Mouse (Mus musculus): Measurements from ENCODE around the gene Gm8068.
"Not testable (repeated sequence)": the region's sequence is repeated elsewhere in the genome, so short reads cannot be mapped to it uniquely, and the experiment has no call there.

The Gm8068 gene

GRCm38 (mm10) chr14:41701785-41702184 is at the start of gene Gm8068:
TSS of gene Gm8068 (minus strand) at chr14:41701885.
- DNase-seq (ENCODE audit: low read depth, low spot score), result not testable (repeated sequence)

GRCm38 (mm10) chr14:41750514-41750913 is 48.8 kb upstream of the Gm8068 start, which contains the start of gene Gm7929:
TSS of gene Gm7929 (minus strand) at chr14:41750614.
- DNase-seq (ENCODE audit: low read depth, low spot score), result not testable (repeated sequence)

DNA sequence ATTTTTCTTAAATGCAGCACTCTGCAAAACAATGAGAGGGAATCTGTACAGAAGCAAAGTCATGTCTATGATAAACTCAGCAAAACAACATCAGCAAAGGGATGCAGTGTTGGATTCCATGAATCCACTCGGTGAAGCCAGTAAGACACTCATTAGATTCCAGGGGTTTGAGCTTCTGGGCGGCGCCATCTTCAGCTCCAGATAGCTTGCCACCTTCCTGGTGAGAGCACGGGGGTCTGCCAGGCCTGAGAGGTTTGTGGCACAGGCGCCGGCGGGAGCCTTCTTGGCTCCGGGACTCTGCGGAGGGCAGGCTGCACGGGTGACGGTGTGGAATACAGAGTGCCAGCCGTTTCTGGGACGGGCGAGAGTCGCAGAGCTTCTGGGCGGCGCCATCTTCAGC is 21.8 kb upstream of the Gm8068 start:
- not testable (repeated sequence) for DNase-seq (ENCODE audit: low read depth, low spot score)

DNA sequence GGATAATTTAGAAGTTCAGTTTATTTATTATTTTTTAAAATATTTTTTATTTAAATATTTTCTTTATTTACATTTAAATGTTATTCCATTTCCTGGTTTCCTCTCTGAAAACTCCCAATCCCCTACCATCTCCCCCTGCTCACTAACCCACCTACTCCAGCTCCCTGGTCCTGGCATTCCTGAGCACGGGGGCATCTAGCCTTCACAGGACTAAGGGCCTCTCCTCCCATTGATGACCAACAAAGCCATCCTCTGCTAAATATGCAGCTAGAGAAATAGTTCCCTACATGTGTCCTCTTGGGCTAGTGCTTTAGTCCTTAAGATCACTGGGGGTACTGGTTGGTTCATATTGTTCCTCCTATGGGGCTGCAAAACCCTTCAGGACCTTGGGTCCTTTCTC is 15.5 kb upstream of the Gm8068 start:
- not testable (repeated sequence) for DNase-seq (ENCODE audit: low read depth, low spot score)

DNA sequence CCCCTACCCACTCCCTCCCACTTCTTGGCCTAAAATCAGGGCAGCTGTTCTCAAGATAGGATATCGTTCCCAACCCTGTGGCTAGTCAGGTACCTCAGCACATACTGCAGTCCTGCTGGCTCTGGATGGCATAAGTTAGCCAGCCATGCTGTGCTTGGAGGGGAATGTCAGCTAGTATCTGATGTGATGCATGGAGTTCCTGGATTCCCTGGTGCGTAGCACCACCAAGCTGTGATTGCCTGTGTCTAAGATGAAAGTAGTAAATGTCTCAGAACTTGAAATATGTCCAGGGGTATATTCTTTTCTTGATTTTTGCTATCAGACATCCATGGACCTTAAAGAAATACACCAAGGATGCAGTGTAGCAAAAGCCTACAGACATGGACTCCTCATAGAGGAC is 53.5 kb downstream of the Gm8068 start:
- DNase-seq (ENCODE audit: low read depth, low spot score), result not testable (repeated sequence)
